Mouse (Mus musculus) heart, adult 9 months (tissue): ENCODE results near the gene Cog7.

Experiments used
- DNase-seq, 2 experiments: peaks; one replicate each; pipeline ENCODE4 v3.0.0; 2022; ENCODE audit warnings: low spot score in 2 of 2

Cog7 gene

DNA sequence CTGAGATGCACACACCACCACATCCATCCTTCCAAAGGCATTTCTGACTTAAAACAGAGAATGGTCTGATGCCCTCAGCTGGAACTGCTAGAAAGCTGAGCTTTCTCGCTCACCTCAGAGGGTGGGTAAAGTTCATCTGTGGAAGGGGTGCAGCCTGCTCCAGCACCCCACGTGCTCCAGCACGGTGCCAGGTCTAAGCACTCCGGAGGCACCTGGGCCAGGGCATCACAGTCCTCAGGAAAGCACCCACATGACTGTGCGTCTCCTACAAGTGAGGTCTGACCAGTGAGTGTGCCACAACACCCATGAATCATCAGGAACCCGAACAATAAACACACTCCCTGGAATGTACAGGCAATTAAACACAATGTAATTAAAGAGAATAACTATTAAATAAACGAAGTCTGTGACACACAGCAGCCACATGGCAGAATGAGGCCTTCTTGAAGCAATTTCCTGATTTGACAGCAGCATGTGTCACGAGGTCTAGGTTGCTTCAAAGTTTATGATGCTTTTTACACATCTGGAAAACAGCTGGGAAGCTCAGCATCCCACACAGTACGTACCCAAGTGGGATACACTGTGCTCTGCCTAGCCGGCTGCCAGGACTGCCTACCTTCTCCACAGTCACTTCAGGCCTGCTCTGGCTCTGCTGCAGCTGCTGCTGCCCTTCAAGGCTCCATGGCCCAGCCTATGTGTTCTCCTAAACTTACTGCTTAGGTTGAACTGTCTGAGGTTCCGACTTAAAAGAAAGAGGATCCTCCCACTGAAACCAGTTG, 26.4 kb downstream of the Cog7 start:
- no peak for DNase-seq

DNA sequence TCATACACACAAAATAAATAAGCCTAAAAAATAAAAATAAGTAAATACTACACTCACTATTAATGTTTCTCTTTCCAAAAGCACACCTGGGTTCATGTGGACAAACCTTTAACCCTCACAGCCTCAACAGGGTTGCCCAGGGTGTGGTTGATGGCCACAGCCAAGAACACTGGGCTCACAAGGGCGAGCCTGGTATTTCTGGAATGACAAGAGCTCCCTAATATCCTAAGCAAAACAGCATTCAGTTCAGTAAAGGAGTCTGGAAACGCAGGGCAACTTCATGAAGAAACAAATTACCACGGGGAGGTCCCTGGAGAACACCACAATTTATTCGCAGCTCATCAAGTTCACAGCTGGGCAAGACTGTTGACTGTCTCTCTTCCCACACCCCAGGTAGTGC, 34.0 kb downstream of the Cog7 start:
- DNase-seq: no peak

DNA sequence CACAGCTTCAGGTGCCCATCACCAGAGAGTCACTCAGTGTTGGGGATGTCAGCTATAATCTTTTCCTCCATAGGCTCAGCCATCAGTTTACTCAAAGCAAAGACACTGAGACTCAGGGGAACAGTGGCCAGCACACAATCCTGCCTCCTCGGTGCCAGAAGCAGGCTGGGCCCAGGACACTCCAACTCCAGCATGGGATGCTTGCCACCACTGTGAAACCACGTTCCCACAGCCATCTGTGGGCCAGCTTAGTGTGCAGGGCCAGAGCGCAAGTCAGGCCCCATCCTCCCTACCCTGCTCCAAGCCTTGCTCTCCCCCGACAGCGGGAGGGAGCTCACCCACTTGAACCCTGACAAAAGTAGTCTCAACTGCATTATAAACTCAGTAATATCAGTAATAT, 35.3 kb downstream of the Cog7 start:
- no peak for DNase-seq

DNA sequence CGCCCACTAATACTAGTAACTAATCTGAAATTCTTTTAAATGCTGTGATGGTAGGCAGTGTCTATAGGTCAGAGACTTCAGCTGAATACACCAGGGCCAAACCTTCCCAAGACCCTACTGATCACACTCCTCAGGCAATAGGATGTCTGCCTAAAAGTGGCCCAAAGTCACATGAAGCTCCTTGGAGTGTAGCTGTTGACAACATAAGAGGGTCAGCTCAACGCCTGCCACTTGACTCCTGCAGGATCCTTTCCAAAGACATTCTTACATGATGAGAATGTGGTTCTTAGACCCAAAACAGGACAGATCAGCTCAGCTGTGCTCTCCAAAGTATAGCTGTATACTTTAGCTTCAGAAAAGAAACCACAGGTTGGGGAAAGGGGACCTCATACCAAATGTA, 39.1 kb downstream of the Cog7 start:
- DNase-seq: no peak

DNA sequence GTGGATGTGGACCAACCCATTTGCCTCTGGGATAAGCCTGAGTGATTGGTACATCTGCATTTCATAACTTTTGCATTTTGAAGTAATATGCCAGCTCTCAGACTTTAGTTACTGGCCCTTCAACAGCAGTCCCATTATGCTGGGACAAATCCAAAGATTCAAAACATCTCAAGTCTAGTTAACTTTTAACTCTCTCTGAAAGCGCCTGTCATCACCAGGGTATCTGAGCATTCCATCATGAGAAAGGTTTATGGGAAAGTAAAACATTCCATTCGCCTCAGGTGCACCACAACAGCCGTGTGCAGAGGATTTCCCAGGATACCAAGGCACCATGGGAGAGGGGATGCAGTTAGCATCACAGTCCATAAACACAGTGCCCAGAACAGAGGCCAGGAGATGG, 39.9 kb downstream of the Cog7 start:
- no peak for DNase-seq

DNA sequence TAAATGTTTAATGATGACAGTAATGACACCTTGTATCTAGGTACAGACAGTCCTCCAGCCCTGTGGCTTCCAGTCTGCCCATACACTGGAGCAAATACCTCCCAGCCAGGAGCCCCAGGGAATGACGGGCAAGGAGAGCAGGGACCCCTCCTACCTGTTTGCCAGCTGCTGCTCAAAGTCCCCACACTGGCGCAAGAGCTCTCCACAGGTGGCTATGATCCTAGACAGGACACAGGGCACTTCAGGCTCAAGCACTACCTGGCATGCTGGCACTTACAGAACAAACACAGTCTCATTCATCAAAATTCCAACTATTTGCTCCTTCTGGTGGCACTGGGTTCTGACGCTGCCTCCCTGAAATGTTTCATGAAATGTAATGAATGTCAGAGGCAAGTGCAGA, 40.5 kb downstream of the Cog7 start:
- no peak for DNase-seq

DNA sequence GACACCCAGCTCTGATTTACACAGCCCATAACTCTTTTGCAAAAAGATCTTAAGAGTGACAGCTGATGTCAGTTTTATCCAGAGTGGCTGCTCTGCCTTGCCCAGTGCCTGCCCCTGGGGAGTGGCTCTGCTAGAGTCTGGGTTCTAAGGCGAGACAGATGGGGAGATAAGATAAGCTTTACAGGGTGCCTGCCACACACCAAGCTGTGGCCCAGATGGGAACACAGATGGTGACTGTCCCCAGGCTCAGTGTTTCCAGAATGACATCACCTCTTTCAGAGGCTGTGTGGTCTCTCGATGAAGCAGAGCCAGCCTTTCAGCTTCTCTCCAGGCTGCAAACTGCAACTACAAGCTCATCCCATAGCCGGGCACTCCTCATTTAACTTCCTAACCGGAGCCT, 41.8 kb downstream of the Cog7 start:
- no peak for DNase-seq

DNA sequence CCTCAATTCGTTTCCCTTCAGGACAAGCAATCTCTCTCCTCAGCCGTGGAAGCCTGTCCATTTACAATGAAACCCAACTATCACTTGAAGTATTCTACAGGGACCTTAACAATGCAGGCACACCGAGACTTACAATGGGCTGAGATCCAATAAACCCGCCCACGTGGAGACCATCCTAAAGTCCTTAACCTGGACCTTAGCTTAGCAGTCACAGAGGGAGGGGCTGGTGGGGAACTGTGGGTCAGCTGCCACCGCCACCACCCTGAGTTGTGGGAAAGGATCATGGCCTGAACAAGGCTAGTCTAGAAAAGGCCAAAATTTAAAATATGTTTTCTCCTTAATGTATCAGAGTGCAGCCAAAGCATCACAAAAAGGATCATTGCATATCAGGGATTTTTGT, 42.3 kb downstream of the Cog7 start:
- DNase-seq: no peak

DNA sequence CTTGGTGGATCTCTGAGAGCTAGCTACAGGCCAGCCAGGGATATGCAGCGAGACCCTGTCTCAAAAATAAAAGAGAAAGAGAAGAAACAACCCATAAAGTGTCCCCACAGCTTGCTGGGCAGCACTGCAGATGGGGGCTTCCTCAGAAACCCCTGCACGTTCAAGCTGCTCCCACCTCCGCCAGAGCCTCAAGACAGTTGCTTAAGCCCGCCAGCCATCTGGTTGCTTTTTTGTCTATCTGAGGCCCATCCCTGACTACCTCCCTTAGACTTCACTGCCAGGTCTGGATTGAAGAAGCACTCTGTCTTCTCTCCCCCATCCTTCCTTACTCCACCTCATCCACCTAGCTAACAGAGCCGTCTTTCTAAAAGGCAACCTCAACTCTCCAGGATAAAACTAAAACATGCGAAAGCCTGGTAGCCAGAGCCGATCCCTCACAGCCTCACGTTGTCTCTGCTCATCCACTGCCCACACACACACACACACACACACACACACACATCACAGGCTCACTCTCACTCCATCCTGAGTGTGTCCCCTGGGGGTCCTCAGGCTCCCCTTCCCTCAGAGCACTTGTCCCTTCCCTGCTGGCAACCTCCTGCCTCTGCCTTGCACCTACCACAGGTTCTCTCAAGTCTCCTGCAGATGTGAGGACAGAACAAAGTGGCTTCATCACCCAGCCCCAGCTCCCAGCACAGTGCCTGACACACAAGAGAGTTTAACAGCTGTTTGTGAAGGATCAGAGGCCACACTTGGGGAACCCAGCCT, 43.2 kb downstream of the Cog7 start:
- DNase-seq: no peak

DNA sequence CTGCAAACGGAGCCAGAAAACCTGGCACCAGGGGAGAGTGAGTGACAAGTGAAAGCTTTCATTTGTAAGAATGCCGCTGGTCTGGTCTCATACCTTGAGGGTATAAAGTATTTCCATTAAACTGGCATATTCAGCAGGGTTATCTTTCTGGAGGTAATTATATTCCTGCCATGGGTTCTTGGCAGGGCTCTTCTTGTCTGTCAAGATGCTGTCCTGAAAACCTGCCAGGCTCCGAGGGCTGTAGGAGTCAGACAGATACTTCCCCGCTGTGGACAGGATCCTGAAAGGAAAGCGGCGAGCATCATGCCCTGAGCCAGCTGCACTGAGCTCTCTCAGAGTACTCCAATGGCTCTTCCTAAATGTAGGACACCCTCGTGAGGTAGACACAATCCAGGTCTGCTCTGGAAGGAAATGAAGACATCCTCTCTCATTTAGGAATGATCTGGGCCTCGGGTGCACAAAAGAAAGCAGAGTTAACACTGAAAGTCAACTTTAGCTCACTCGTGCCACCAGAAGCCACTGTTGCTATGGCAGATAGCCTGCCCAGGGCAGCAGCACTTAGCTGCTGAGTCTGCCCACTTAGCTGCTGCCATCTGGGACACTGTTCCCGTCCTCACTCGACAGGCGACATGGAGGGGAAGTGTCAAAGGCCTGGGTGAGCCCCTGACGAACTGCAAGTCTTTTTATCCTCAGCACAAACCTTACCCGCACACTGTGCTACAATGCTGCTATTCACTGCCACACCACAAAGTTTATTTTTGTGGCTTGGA, 44.5 kb downstream of the Cog7 start:
- DNase-seq: no peak

DNA sequence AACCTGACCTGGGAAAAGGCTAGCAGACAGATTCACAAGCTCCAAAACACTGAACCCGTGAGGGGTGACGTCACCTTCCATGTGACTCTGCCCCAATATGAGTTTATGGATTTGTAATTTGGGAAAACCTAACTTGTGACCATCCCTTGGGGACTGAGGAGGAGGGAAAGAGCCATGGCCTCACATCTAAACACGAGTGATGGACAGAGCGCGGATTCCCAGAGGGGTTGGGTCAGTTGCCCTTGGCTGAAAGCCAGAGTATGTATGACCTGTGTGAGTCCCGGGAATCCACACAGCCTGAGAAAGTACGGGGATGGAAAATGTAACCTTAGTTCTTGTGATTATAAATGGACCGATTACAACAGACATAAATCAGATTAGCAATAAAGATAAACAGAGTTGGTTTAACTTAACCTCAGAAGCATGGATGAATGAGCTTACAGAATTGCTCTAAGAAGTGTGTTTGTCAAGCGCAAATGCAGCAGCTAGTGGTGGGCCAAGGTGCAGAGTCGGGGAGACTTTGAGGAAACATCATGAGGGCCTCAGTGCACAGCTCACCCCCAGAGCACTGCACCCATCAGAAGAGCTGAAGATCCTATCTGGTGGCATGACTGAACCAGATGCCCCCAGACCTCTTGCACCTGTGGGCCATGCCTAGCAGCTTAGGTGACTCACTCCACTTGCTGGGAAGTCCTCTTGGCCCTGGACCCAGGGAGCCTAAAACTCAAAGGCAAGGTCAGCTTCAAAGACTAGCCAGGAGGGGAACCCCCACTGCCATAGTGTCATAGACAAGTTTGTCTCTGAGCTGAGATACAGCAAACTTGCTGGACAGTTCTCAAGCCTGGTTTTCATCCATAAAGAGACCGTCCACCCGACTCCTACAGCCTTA, 45.4 kb downstream of the Cog7 start:
- DNase-seq: peak; percentile 60 to 65

DNA sequence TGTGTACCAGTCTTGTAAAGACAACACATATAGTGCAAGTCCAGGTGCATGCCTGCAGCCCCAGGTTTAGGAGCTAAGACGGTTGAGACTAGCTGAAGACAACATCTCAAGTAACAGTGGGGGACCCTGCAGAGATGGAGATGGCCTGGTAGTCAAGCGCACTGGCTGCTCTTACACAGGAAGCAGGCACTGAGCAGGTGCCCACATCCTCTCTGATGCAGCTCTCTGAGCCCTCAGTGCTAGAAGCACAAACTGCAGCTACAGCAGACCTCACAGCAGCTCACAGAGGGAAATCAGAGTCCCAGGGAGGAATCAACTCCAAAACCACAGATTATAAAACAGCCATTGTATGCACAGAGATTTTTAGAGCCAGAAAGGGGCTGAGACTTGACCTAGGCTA, 47.2 kb downstream of the Cog7 start:
- DNase-seq: no peak

DNA sequence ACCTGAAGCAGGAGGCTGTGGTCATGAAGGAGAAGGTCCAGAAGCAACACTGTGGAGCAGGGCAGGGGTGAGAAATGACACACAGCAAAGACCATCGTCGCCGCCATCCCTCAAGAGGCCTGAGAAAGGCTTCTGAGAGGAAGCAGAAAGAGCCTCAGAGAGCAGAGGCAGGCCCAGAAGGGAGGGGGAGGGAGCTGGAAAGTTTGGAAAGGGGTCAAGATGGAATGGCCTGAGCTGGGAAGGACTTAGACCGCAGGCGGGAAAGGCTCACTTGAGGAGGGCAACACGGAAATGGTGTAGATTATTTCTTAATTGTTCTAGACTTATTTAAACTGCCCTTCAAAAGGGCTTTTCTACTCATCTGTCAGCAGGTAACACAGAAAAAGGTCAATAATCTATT, 47.8 kb downstream of the Cog7 start:
- peak; percentile 20 to 23 for DNase-seq

DNA sequence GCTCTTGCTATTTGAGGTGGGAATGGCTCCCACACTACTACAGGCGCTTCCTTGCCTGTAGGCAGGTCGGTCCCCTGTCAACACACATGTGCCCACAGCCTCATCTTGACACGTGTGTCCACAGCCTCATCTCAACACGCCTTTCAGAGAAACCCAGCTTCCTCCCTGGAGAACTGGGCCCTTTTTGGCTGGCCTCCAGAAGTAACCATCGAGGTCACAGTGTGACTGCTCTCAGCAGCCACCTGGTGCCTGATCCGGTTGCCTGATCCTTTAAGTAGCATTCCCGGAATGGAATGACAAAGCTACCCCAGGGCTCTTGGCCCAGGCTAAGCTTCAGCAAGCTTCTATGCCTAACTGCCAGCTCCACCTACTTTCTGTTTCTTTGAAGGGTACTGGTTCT, 50.3 kb downstream of the Cog7 start:
- no peak for DNase-seq

DNA sequence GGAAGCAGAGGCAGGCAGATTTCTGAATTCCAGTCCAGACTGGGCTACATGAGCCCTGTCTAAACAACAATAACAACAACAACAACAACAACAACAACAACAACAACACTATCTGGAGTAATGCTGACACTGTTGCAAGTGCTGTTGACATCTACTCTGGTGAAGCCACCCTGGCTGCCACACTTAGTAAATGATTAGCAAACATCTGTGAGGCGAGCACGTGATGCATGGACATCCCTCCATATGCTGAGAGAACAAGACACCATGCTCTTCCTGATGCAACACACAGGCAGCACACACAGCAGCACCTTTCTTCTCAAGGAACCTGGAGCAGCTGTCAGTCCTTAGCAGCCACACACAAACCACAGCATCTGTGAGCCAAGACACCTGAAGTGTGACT, 53.6 kb downstream of the Cog7 start:
- no peak for DNase-seq

DNA sequence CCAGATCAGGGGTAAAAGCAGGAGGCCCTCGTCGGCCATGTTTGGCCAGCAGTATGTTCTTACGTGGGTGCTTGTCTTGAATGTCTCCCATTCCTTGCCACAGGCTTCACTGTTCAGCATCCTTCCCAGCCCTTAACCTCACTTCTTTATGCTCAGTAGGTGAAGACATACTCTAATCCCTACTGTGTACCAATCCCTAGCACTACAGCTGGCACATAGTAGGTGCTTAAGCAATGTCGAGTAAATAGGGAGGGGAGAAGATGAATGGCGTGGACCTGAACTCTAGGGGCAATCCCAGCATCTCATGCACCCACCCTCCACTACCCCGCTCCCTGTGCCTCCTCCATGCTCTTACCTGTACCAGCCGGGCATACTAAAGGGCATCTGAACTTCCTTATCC, 57.1 kb downstream of the Cog7 start:
- no peak for DNase-seq

DNA sequence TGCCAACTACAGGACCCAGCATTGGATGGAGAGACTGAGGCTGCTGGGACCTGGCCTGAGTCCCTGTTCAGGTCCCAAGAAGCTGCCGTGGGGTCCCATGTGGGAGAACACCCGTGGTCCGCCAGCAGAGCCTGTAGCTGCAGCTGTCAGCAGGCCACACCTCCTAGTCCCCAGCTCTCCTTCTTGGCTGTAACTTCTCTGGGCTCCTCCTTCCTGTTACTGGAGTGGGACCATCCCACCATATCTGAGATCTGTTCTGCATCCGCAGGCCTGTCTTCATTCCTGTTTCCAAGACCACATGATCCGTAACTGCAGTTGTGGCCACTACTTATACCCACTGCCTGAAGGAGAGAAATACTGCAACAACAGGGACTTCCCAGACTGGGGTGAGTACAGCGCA, 67.6 kb downstream of the Cog7 start:
- no peak for DNase-seq

DNA sequence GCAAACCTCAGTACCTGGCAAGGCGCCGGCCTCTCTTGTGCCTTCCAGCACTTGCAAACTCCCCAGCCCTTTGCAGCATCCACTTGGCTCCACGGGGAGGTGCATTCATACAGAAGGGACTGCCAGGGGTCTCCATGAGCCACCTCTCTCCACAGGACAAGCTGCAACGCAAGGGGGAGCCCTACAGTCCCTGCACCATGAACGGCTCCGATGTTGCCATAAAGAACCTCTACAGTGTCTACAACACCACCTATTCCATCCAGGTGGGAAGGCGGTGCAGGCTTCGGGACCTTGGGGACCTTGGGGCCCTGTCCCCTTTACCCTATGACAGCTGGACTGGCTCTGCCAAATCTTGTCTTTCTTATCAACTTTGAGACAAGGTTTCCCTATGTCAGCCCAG, 69.3 kb downstream of the Cog7 start:
- no peak for DNase-seq

DNA sequence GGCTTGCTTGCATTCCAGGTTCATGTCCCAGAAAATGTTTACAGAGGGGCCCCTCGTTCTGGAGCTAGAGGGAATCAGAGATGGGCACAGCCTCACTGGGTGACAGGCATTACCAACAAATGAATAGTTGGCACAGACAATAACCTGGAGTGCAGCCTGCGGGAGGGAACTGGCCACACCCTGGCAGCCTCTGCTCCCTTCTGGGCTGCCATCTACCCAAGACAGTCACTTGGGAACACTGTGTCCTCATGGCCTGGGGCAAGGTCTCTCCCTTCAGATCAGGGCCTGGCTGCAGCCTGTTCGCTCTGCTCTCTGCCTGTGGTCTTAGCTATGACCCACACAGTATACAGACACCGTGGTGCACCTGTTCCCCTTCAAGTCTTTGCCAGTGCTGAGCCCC, 74.6 kb downstream of the Cog7 start:
- no peak for DNase-seq

DNA sequence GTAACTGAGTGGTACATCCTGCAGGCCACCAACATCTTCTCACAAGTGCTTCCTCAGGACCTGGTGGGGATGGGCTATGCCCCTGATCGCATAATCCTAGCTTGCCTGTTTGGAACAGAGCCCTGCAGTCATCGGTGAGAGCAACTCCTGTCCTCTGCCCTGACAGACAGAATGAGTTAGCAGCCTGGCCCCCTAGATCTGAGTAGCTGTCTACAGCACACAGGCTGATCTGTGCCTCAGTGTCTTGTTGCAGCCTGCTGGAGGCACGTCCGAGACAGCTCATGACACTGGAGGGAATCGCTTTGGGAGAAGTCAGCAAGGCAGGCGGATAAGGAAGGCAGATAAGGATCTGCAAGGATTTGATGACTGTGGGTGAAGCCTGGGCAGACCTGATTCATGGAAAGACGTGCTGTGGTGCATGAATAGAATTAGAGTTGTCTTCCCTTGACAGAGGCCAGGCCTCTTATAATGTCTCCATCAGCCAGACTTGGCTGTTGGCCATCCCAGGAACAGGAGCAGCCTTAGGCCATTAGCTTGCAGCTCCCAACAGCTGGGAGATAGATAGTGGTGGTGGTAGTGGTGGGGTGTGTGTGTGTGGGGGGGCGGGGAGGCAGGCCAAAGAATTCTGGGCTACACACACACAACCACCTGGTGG, 78.6 kb downstream of the Cog7 start:
- DNase-seq: no peak

DNA sequence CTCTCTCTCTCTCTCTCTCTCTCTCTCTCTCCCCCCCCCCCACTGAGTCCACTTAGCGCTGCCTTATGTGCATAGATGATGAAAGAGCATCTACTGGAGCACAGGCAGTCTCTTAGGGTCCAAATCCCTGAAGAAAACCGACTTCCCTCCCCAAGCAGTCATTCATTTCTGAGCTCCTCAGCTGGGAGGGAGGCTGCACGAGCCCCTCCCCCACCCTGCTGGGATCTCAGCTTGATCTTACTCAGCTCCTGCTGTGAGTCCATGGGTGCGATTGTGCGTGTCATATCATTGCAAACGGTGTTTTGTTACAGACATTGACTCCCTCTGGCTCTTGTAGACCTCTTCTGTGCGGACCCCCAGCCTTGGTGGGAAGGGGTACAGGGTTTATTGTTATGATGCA, 81.6 kb downstream of the Cog7 start:
- DNase-seq: no peak
